9 mouse cellular contexts compared by ENCODE assay signal in genomic region chr8:124052110-124052509, GRCm38 (mm10). TPM values are rescaled to one million over a fixed set of nuclear protein-coding genes. Genes with fewer than 3 reads are reported as not detected.
A peak's percentile ranks its signal among the peaks of the same experiment; 100 is the strongest.
DNase-seq lines count a peak whose midpoint lies in the region; ATAC-seq and TF ChIP-seq lines count a peak whose summit lies in the region.
"Had no signal": no experiment of that assay in that cellular context is flagged by ENCODE, and none has a peak within 500 bp of the region (broad histone marks: within the 10 kb centered on the region; RNA-seq: fewer than 3 reads in every experiment).

No protein-coding gene starts in this region.

- TF ChIP-seq EP300 in lung, postnatal 0 days (IDR thresholded peaks at IDR 0.05) = no peak

- H3K27ac ChIP-seq in hindbrain, embryonic 12.5 days = no peak overlapping the region
- H3K27ac ChIP-seq in lung, postnatal 0 days (ENCODE audit: low read length) = no peak overlapping the region

- peak; percentile 72 for DNase-seq in R1 (ENCODE audit: low read depth, low spot score)
- DNase-seq in c-Kit-positive CD71-positive TER-119-positive erythroid progenitor cells, embryonic 14.5 days (ENCODE audit: low spot score) = peak; percentile 39
- peak; percentile 64 for DNase-seq in forelimb bud, embryonic 11.5 days (ENCODE audit: low read depth, low spot score)
- peak; percentile 80 to 83 for DNase-seq in layer of hippocampus, postnatal 10 days (ENCODE audit: low spot score in 2 of 2)
- DNase-seq in lung, postnatal 0 days (ENCODE audit: low spot score) = peak; percentile 68
- DNase-seq in retina, postnatal 1 day = peak; percentile 77
- peak; percentile 57 to 71 for DNase-seq in urinary bladder, postnatal 36 days (ENCODE audit: low spot score in 2 of 2)

- H3K4me2 ChIP-seq in hindbrain, embryonic 12.5 days (replicated peaks) = no peak overlapping the region
- no peak overlapping the region for H3K4me2 ChIP-seq in lung, postnatal 0 days (replicated peaks; ENCODE audit: low read depth, low read length)

- WGBS in hindbrain, embryonic 12.5 days = 23% methylated on average over 3 of the region's 3 CpGs
- 15% methylated on average over 3 of the region's 3 CpGs for WGBS in lung, postnatal 0 days

- H3K9ac ChIP-seq in hindbrain, embryonic 12.5 days = no peak overlapping the region
- no peak overlapping the region for H3K9ac ChIP-seq in lung, postnatal 0 days (replicated peaks; ENCODE audit: low read depth)

- peak; percentile 52; the same call in 1 of the 2 replicates for ATAC-seq in hindbrain, embryonic 12.5 days (ENCODE audit: low FRiP score)
- peak; percentile 50 for ATAC-seq in lung, postnatal 0 days

- H3K36me3 ChIP-seq in hindbrain, embryonic 12.5 days = peaks cover 17% of the 10 kb centered on the region
- H3K36me3 ChIP-seq in lung, postnatal 0 days (ENCODE audit: insufficient read depth, low read length) = no peaks in the 10 kb centered on the region

- H3K9me3 ChIP-seq in hindbrain, embryonic 12.5 days (replicated peaks) = no peaks in the 10 kb centered on the region
- H3K9me3 ChIP-seq in lung, postnatal 0 days (ENCODE audit: low read length) = no peaks in the 10 kb centered on the region
- H3K9me3 ChIP-seq: megakaryocyte, embryonic 14.5 days had no signal

- TF ChIP-seq CTCF in lung, postnatal 0 days (IDR thresholded peaks at IDR 0.05) = peak; percentile 99

- no peak overlapping the region for H3K4me3 ChIP-seq in hindbrain, embryonic 12.5 days
- no peak overlapping the region for H3K4me3 ChIP-seq in lung, postnatal 0 days (ENCODE audit: low read depth, low read length)
- H3K4me3 ChIP-seq: megakaryocyte, embryonic 14.5 days had no signal

- no peaks in the 10 kb centered on the region for H3K4me1 ChIP-seq in hindbrain, embryonic 12.5 days
- H3K4me1 ChIP-seq in lung, postnatal 0 days (ENCODE audit: insufficient read depth, low read depth, low read length) = no peaks in the 10 kb centered on the region

- no peaks in the 10 kb centered on the region for H3K27me3 ChIP-seq in hindbrain, embryonic 12.5 days
- no peaks in the 10 kb centered on the region for H3K27me3 ChIP-seq in lung, postnatal 0 days (replicated peaks; ENCODE audit: insufficient read depth, low read length)

RNA-seq across cellular contexts. Expression of gene Urb2, which starts 30.8 kb away (rescaled TPM):
- polyA plus RNA-seq in hindbrain, embryonic 12.5 days (2016; fragmentation: Nextera tagmentation; extraction: Ambion mirVana) = 5.9 and 6.4 TPM in 2 replicates
- 10 to 100 TPM; 11.9 to 12.0 TPM for total RNA-seq in layer of hippocampus, postnatal 10 days (2021)
- 0.88 and 1.1 TPM in 2 replicates for polyA plus RNA-seq in lung, postnatal 0 days (2015; fragmentation: Nextera tagmentation; extraction: Ambion mirVana)

RNA-seq across cellular contexts. Expression of gene Taf5l, which starts 30.9 kb away (rescaled TPM):
- 32.6 and 34.4 TPM in 2 replicates for polyA plus RNA-seq in hindbrain, embryonic 12.5 days (2016; fragmentation: Nextera tagmentation; extraction: Ambion mirVana)
- 10 to 100 TPM; 23.3 to 23.4 TPM for total RNA-seq in layer of hippocampus, postnatal 10 days (2021)
- polyA plus RNA-seq in lung, postnatal 0 days (2015; fragmentation: Nextera tagmentation; extraction: Ambion mirVana) = 17.8 and 18.6 TPM in 2 replicates
